Mouse (Mus musculus): ENCODE measurements around the gene Atg5.
A peak's percentile ranks its signal among the peaks of the same experiment; 100 is the strongest.

Atg5 gene

DNA sequence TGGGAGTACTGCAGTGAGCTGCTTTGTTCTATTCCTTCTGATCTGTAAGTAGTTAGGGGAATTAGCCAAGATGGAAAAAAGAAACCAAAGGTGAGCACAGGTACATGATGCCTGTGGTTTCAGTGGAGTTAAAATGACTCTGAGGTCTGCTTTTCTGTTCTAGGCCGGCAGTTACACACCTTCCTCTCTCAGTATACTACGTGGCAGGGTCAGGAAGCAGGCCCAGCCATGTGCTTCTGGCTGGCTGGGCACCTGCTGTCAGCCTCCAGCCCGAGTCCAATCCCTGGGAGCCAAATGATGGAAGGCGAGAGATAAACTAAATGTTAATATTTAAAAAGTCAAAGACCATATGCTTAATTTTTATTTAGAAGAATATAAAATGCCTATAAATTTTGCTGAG, 85.3 kb downstream of the Atg5 start:
- no peak for DNase-seq (ENCODE audit: low spot score in 2 of 2)

GRCm38 (mm10) chr10:44354393-44354792, 86.2 kb downstream of the Atg5 start:
- no peak for DNase-seq (ENCODE audit: low spot score in 2 of 2)

DNA sequence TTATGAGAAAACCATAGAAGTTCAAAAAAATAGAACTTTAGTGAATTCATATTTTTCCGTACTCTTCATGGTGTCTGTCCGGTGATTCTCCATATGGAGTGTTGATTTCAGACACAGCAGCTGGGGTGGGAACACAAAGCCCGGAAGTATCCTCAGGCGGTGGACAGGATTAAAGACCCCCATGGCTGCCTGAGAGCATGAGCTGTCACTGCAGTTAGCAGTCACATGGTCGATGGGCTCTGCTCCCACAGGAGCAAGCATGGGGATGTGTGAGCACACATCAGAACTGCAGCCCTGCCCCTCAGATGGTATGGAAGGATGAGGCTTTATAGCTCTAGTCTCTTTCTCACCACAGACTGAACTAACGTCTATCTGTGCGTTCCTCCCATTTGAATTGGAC, 87.1 kb downstream of the Atg5 start:
- no peak for DNase-seq (ENCODE audit: low spot score in 2 of 2)

DNA sequence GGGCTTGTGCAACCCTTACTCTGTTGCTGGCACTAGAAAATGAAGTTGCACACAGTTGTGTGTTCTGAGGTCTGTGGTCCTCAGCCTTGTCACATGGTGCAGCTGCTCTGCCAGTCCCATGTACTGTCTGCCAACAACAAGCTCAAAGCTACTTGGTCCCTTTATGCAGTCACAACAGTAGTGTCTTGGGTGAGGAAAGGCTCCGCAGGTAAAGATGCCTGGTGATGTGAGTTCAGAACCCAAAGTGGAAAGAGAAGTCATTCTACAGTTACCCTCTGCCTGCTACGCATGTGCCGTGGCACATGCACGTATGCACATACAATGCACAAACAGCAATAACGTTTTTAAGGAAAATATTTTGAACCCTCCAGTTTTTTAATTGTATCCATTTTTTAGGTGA, 88.5 kb downstream of the Atg5 start:
- no peak for DNase-seq (ENCODE audit: low spot score in 2 of 2)

DNA sequence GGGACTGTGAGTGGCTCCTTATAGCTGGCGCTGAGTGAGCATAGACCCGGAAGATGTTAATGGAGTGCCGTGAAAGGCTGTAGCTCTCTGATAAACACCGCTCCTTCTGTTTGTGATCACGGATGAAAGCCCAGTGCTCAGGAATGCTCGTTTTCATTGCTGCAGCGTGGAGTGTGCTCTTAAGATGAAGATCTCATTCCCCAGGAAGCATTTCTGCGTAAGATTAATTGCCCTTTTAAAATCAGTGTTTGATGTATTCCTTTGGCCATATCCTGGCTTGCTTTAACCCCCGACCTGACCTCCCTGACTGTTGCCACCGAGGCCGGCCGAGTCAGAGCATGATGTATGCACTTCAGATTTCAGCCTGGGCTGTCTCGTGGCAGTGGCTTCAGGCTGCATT, 89.2 kb downstream of the Atg5 start:
- no peak for DNase-seq (ENCODE audit: low spot score in 2 of 2)

DNA sequence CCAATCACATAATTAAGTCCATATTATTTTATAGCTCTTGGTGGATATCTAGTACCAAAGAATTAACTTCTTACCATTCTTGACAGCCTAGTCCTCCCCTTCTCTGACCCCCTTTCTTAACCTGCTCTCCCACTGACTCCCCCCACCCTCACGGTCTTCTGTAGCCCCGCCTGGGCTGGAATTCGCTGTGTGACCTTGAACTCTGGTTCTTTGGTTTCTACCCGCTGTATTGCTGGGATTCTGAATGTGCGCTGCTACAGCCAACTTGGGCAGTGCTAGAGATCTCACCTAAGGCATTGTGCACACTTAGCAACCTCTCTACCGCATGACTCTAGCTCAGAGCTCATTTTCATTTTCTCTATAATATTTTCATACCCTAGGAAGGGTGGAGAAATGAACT, 90.7 kb downstream of the Atg5 start:
- DNase-seq (ENCODE audit: low spot score in 2 of 2): no peak

- no peak for DNase-seq (ENCODE audit: low spot score in 2 of 2)
Measured at GRCm38 (mm10) chr10:44360632-44361031, 92.5 kb downstream of the Atg5 start.

DNA sequence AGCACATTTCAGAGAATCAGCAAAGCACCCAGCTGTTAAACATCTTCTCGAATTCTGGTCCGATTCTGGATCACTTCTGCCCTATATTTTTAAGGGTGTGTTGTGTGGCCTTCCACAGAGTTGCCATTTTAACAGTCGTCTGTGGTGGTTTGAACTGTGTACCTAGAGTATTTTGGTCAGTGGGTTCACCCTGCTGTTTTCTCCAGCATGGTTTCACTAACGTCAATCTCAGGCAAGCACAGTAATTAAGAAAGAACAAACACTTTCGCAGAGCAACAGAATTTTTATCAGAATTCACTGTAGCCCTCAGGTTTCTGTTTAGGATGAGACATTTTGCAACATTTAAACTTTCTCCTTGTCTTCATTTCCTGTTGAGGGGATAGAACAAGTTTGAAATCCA, 94.3 kb downstream of the Atg5 start:
- DNase-seq (ENCODE audit: low spot score in 2 of 2): no peak

GRCm38 (mm10) chr10:44362846-44363245, 94.7 kb downstream of the Atg5 start:
- no peak for DNase-seq (ENCODE audit: low spot score in 2 of 2)

- DNase-seq (ENCODE audit: low spot score in 2 of 2): no peak
Measured at GRCm38 (mm10) chr10:44366186-44366585, 98.0 kb downstream of the Atg5 start.

- DNase-seq (ENCODE audit: low spot score in 2 of 2): no peak
Measured at GRCm38 (mm10) chr10:44367043-44367442, 98.9 kb downstream of the Atg5 start.

DNA sequence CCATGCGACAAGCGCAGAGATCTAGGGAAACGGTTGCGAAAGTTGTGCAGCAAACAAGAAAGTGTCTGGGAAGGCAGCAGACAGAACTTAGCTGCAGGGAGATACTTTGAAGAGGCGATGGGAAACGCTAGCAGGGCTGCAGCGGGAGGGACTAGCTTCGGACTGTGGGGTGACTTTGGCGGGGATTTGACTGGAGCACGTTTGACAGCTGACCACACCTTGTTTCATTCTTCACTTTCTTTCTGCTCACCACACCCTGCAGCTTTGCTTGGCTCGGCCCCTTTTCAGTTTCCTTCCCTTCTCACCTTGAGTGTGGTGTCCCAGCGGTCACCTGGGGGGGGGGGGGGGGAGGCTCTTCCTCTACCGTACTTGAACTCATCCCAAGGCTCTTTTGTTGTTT, 100.4 kb downstream of the Atg5 start:
- DNase-seq (ENCODE audit: low spot score in 2 of 2): no peak

- DNase-seq (ENCODE audit: low spot score in 2 of 2): no peak
Measured at GRCm38 (mm10) chr10:44370666-44371065, 102.5 kb downstream of the Atg5 start.

GRCm38 (mm10) chr10:44372210-44372609, 104.1 kb downstream of the Atg5 start:
- no peak for DNase-seq (ENCODE audit: low spot score in 2 of 2)

DNA sequence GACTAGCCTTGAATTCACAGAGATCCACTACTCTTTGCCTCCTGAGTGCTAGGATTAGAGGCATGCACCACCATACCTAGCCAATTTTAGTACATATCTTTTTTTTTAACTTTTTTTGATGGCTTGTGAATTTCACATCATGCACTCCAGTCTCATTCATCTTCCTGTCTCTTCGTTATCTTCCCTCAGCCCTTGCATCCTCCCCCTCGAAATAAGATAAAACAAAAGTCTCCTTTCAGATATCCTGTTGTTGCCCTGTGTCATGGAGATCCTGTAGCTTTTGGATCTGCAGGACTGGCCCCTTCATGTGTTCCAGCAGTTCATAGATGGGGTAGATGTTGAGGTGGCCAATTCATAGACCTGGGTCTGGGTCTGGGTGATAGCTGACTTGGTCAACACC, 106.5 kb downstream of the Atg5 start:
- no peak for DNase-seq (ENCODE audit: low spot score in 2 of 2)

GRCm38 (mm10) chr10:44375501-44375900, 107.3 kb downstream of the Atg5 start:
- DNase-seq (ENCODE audit: low spot score in 2 of 2): no peak

DNA sequence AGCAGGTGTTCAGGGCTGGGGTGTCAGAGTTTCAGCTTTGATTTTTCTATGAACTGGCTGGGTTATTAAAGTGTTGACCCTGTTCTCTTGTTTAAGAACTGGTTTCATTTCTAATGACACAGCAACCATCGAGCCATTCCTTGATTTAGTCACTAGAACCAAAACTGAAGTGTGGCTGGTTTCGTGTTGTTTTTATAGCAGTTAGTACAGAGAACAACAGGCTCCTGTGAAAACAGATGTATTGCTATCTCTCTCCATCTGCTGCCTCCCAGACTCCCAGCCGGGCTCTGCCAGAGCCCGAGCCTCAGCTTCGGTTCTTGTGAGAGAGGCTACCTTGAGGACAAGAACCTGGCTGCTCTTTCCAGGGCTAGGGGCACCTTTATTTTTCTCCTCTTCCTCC, 109.7 kb downstream of the Atg5 start:
- DNase-seq (ENCODE audit: low spot score in 2 of 2): no peak

DNA sequence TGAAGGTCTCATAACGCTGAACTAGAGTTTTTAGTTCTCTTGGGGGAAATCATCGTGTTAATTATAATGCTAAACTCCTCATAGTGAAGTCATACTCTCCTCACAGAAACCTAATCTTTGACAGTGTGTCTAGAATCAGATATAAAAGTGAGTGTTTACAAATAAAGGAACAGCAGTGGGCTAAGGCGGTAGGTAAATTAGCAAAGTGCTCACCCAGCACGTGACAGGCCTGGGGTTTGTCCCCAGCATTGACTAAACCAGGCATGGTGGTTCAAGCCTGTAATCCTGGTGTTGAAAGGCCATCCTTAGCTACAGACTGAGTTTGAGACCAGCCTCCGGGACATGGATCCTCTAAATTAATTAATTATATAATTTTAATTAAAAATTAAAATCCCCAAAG, 110.2 kb downstream of the Atg5 start:
- no peak for DNase-seq (ENCODE audit: low spot score in 2 of 2)

GRCm38 (mm10) chr10:44380476-44381208, 112.5 kb downstream of the Atg5 start:
- peak; percentile 48 to 60 for DNase-seq (ENCODE audit: low spot score in 2 of 2)

GRCm38 (mm10) chr10:44381397-44381796, 113.2 kb downstream of the Atg5 start:
- peak; percentile 27 to 55 for DNase-seq (ENCODE audit: low spot score in 2 of 2)

DNA sequence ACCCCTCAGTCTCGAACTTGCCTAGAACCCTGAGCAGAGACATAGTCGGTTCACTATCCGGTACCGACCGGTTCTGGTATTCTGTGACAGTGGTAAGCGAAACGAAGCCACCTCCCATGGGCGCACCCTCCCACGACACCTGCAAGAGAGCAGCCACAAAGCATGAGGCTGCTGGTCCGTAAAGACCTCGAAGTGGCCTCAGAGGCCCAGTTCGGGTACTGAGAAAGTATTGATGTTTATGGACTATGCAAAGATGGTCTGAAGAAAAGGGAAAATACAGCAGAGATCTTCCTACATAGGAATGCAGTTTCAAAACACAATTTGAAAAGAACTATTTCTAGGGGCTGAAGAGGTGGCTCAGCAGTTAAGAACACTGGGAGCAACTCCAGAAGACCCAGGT, 113.8 kb downstream of the Atg5 start:
- DNase-seq (ENCODE audit: low spot score in 2 of 2): no peak

- no peak for DNase-seq (ENCODE audit: low spot score in 2 of 2)
Measured at GRCm38 (mm10) chr10:44383213-44383612, 115.1 kb downstream of the Atg5 start.

DNA sequence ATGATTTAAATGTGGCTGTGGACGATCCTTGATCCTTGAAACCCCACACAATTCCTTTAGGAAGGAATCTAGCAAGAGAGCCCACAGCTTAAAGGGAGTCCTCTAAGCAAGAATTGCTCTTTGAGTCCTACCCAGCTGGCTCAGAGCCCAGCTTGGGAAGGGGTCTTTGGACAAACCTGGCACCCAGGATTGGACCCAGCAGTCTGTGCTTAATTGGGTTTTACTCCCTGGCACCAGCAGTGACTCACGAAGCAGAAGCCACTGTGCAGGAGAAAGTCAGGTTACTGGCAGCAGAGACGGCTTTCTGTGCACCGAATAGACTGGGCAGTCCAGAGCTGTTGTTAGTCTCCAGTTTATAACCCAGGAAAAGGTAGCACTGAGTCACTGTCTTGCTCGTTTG, 117.1 kb downstream of the Atg5 start:
- DNase-seq (ENCODE audit: low spot score in 2 of 2): no peak

- DNase-seq (ENCODE audit: low spot score in 2 of 2): no peak
Measured at GRCm38 (mm10) chr10:44388706-44389233, 120.6 kb downstream of the Atg5 start.
